Comparison of ENCODE assay signal across 7 mouse cellular contexts in genomic region chr8:123628968-123629755, GRCm38 (mm10). TPM values are rescaled to one million over a fixed set of nuclear protein-coding genes. Genes with fewer than 3 reads are reported as not detected.
DNase-seq lines count a peak whose midpoint lies in the region; ATAC-seq lines count a peak whose summit lies in the region.

No protein-coding gene starts in this region.

- no peaks in the 10 kb centered on the region for H3K36me3 ChIP-seq in hindbrain, embryonic 10.5 days

- ATAC-seq in frontal cortex, adult (ENCODE audit: low TSS enrichment), result peak; percentile 86

- peak; percentile 76 for DNase-seq in WW6 (ENCODE audit: low read depth, low spot score)
- DNase-seq in cerebellum, adult 9-10 months, result peak; percentile 70
- peak; percentile 87 for DNase-seq in hindbrain, embryonic 10.5 days (ENCODE audit: low spot score)
- DNase-seq in layer of hippocampus, postnatal 14 days (ENCODE audit: low spot score in 2 of 2), result peak; percentile 69 to 73
- peak; percentile 84 for DNase-seq in lung, postnatal 10 days
- peak; percentile 65 for DNase-seq in retina, postnatal 7 days (ENCODE audit: low read depth, low spot score)

- no peaks in the 10 kb centered on the region for H3K9me3 ChIP-seq in hindbrain, embryonic 10.5 days

- no peak overlapping the region for H3K27ac ChIP-seq in hindbrain, embryonic 10.5 days

- H3K27me3 ChIP-seq in hindbrain, embryonic 10.5 days (ENCODE audit: insufficient read depth, poor library complexity, severe bottlenecking), result peaks cover 74% of the 10 kb centered on the region

- peak overlapping the region; percentile 51 for H3K4me3 ChIP-seq in hindbrain, embryonic 10.5 days

- peaks cover 16% of the 10 kb centered on the region for H3K4me1 ChIP-seq in hindbrain, embryonic 10.5 days (replicated peaks)

- 12% methylated on average over 19 of the region's 19 CpGs for WGBS in hindbrain, embryonic 10.5 days

RNA-seq across cellular contexts. Expression of gene Rhou, which starts 24.6 kb away (rescaled TPM):
- 6.7 and 7.5 TPM in 2 replicates for polyA plus RNA-seq in hindbrain, embryonic 10.5 days (2016; fragmentation: Nextera tagmentation; extraction: Ambion mirVana)
- 10 to 100 TPM; 44.7 to 46.3 TPM for total RNA-seq in layer of hippocampus, postnatal 14 days (2021)
